ENCODE assay signal across 8 mouse cellular contexts in genomic region chr5:64883906-64884591, GRCm38 (mm10). TPM values are rescaled to one million over a fixed set of nuclear protein-coding genes. Genes with fewer than 3 reads are reported as not detected.
DNase-seq lines count a peak whose midpoint lies in the region; ATAC-seq and TF ChIP-seq lines count a peak whose summit lies in the region.

No protein-coding gene starts in this region.

- TF ChIP-seq CTCF in liver, adult 2 months (IDR thresholded peaks at IDR 0.05; ENCODE audit: low read depth, low read length) = no peak

- no peak for TF ChIP-seq POLR2A in liver, adult 2 months (IDR thresholded peaks at IDR 0.05; ENCODE audit: extremely low read depth, insufficient read depth, low read length)

- 0 out of 2 replicates have a peak, but pooled peaks cover 8% of the 10 kb centered on the region for H3K9me3 ChIP-seq in embryonic facial prominence, embryonic 14.5 days (ENCODE audit: control insufficient read depth, low read length)
- H3K9me3 ChIP-seq in liver, embryonic 15.5 days (replicated peaks) = no peaks in the 10 kb centered on the region
- no peaks in the 10 kb centered on the region for H3K9me3 ChIP-seq in neural tube, embryonic 15.5 days (replicated peaks)

- no peak for ATAC-seq in embryonic facial prominence, embryonic 14.5 days (ENCODE audit: low read depth)
- ATAC-seq in liver, embryonic 15.5 days (ENCODE audit: insufficient read depth) = peak; percentile 53; the same call in 1 of the 2 replicates
- ATAC-seq in neural tube, embryonic 15.5 days (ENCODE audit: low FRiP score) = 0 out of 2 replicates have a peak, but pooled peaks have one; percentile 43
- ATAC-seq in cerebellum, adult (ENCODE audit: insufficient number of reproducible peaks, low FRiP score, low TSS enrichment) = no peak

- H3K27me3 ChIP-seq in liver, adult 2 months (ENCODE audit: control insufficient read depth, insufficient read depth, low read length) = peaks cover 2% of the 10 kb centered on the region; the same call in 1 of the 2 replicates
- no peaks in the 10 kb centered on the region for H3K27me3 ChIP-seq in embryonic facial prominence, embryonic 14.5 days (replicated peaks; ENCODE audit: control insufficient read depth, insufficient read depth, low read length)
- H3K27me3 ChIP-seq in liver, embryonic 15.5 days = no peaks in the 10 kb centered on the region
- H3K27me3 ChIP-seq in neural tube, embryonic 15.5 days (replicated peaks) = no peaks in the 10 kb centered on the region

- peaks cover 11% of the 10 kb centered on the region for H3K4me1 ChIP-seq in liver, adult 2 months (ENCODE audit: control insufficient read depth, insufficient read depth, low read length)
- peaks cover 7% of the 10 kb centered on the region for H3K4me1 ChIP-seq in embryonic facial prominence, embryonic 14.5 days (ENCODE audit: control insufficient read depth, insufficient read depth, low read length)
- peaks cover 9% of the 10 kb centered on the region for H3K4me1 ChIP-seq in liver, embryonic 15.5 days (replicated peaks)
- H3K4me1 ChIP-seq in neural tube, embryonic 15.5 days = peaks cover 10% of the 10 kb centered on the region

- H3K4me2 ChIP-seq in embryonic facial prominence, embryonic 14.5 days (ENCODE audit: low read depth, low read length) = peak overlapping the region; percentile 21; the same call in 1 of the 2 replicates
- peak overlapping the region; percentile 43 for H3K4me2 ChIP-seq in liver, embryonic 15.5 days
- H3K4me2 ChIP-seq in neural tube, embryonic 15.5 days = no peak overlapping the region

- H3K4me3 ChIP-seq in liver, adult 2 months (ENCODE audit: insufficient read depth, low read depth, low read length) = no peak overlapping the region
- no peak overlapping the region for H3K4me3 ChIP-seq in embryonic facial prominence, embryonic 14.5 days (ENCODE audit: low read depth, low read length)
- H3K4me3 ChIP-seq in liver, embryonic 15.5 days (replicated peaks) = no peak overlapping the region; the same call in 1 of the 2 replicates
- H3K4me3 ChIP-seq in neural tube, embryonic 15.5 days (replicated peaks) = no peak overlapping the region

- no peaks in the 10 kb centered on the region; the same call in 1 of the 2 replicates for H3K79me2 ChIP-seq in liver, adult 2 months (ENCODE audit: control insufficient read depth, insufficient read depth, low read length)

- intact Hi-C loops in heart, postnatal 25 days (cut with DNase I) = loop anchor here (10.0 kb wide), 4 partner anchors 51 to 361 kb away; partner anchors contain the start of genes Tlr1 and Tlr6

- H3K9ac ChIP-seq in liver, adult 2 months (ENCODE audit: low read depth, low read length) = no peak overlapping the region
- no peak overlapping the region for H3K9ac ChIP-seq in embryonic facial prominence, embryonic 14.5 days (ENCODE audit: low read depth, low read length)
- no peak overlapping the region for H3K9ac ChIP-seq in liver, embryonic 15.5 days
- H3K9ac ChIP-seq in neural tube, embryonic 15.5 days (replicated peaks) = no peak overlapping the region

- WGBS in liver, adult 2 months = 66% methylated on average over 8 of the region's 8 CpGs
- 64% methylated on average over 8 of the region's 8 CpGs for WGBS in embryonic facial prominence, embryonic 14.5 days
- 20% methylated on average over 8 of the region's 8 CpGs for WGBS in liver, embryonic 15.5 days (ENCODE audit: insufficient replicate concordance)
- WGBS in neural tube, embryonic 15.5 days = 63% methylated on average over 8 of the region's 8 CpGs

- DNase-seq in liver, adult 2 months (ENCODE audit: extremely low read depth, low read depth, low spot score) = peak; percentile 51
- no peak for DNase-seq in liver
- DNase-seq in embryonic facial prominence, embryonic 14.5 days (ENCODE audit: low spot score) = peak; percentile 34
- peak; percentile 33 for DNase-seq in heart, postnatal 25 days (ENCODE audit: low spot score)
- no peak for DNase-seq in layer of hippocampus, adult 18-20 months (ENCODE audit: low spot score in 2 of 2)

- H3K27ac ChIP-seq in liver, adult 2 months (replicated peaks; ENCODE audit: insufficient read depth, low read depth, low read length) = peak overlapping the region; percentile 23; the same call in 1 of the 2 replicates
- peak overlapping the region; percentile 39; the same call in 1 of the 2 replicates for H3K27ac ChIP-seq in embryonic facial prominence, embryonic 14.5 days (replicated peaks; ENCODE audit: low read depth, low read length)
- peak overlapping the region; percentile 45; the same call in 1 of the 2 replicates for H3K27ac ChIP-seq in liver, embryonic 15.5 days (replicated peaks)
- no peak overlapping the region for H3K27ac ChIP-seq in neural tube, embryonic 15.5 days (replicated peaks)

- H3K36me3 ChIP-seq in liver, adult 2 months (ENCODE audit: control insufficient read depth, insufficient read depth, low read length) = no peaks in the 10 kb centered on the region
- no peaks in the 10 kb centered on the region for H3K36me3 ChIP-seq in embryonic facial prominence, embryonic 14.5 days (ENCODE audit: control insufficient read depth, insufficient read depth, low read length)
- H3K36me3 ChIP-seq in liver, embryonic 15.5 days (replicated peaks) = no peaks in the 10 kb centered on the region
- no peaks in the 10 kb centered on the region for H3K36me3 ChIP-seq in neural tube, embryonic 15.5 days

RNA-seq across cellular contexts. Expression of gene Tlr1, which starts 49.3 kb away (rescaled TPM):
- 1.0 and 1.1 TPM in 2 replicates for total RNA-seq in liver, adult 2 months (2014; rRNA removed)
- polyA plus RNA-seq in liver, adult 2 months (2012; rRNA removed) = 0.32 and 0.66 TPM in 2 replicates
- 1.4 TPM in 2 replicates for polyA plus RNA-seq in embryonic facial prominence, embryonic 14.5 days (2014; fragmentation: Nextera tagmentation; extraction: Ambion mirVana)
- total RNA-seq in heart, postnatal 25 days (2021) = under 1 TPM; 0.73 to 0.78 TPM
- polyA plus RNA-seq in liver, embryonic 15.5 days (2015; fragmentation: Nextera tagmentation; extraction: Ambion mirVana) = 1.0 and 1.5 TPM in 2 replicates
- 0.52 and 1.00 TPM in 2 replicates for polyA plus RNA-seq in neural tube, embryonic 15.5 days (2015; fragmentation: Nextera tagmentation; extraction: Ambion mirVana)
- under 1 TPM in 1 of 2 experiments, not detected in 1; 0.97 TPM for total RNA-seq in layer of hippocampus, adult 18-20 months (2021)

Comparison
In these comparisons a context has a peak if more than half of its experiments do, and no peak if none do; other contexts are left out.
1. DNase-seq: peak in liver, adult 2 months (single experiment), embryonic facial prominence, embryonic 14.5 days (single experiment) and heart, postnatal 25 days (single experiment); none in liver (single experiment) and layer of hippocampus, adult 18-20 months (0 of 2).
2. ATAC-seq: peak in liver, embryonic 15.5 days (single experiment) and neural tube, embryonic 15.5 days (single experiment); none in embryonic facial prominence, embryonic 14.5 days (single experiment) and cerebellum, adult (single experiment).